Mouse (Mus musculus) C2C12 (cell line): ENCODE measurements around the gene Ugt1a10. TPM values are rescaled to one million over a fixed set of nuclear protein-coding genes. Genes with fewer than 3 reads are reported as not detected.

Experiments
- H3K27me3 ChIP-seq: one replicate; pipeline ENCODE4 v1.6.1; 2011; ENCODE audit not compliant: control insufficient read depth, insufficient read depth, insufficient read length
- H3K36me3 ChIP-seq: one replicate; pipeline ENCODE4 v1.6.1; 2011; ENCODE audit not compliant: control insufficient read depth, insufficient read depth
- H3K4me3 ChIP-seq: one replicate; pipeline ENCODE4 v1.5.1; 2011; ENCODE audit warnings: mild to moderate bottlenecking, control low read depth; ENCODE audit not compliant: poor library complexity, insufficient read depth, severe bottlenecking
- H3K79me2 ChIP-seq: one replicate; pipeline ENCODE4 v1.6.1; 2011; ENCODE audit not compliant: control insufficient read depth, insufficient read depth
- H3K79me3 ChIP-seq: one replicate; pipeline ENCODE4 v1.6.1; 2011; ENCODE audit warnings: low read depth, control low read depth
- H3ac ChIP-seq: one replicate; pipeline ENCODE3; 2011; ENCODE audit warnings: low read depth; ENCODE audit not compliant: control insufficient read depth, insufficient read length
- CEBPB ChIP-seq: IDR thresholded peaks from one replicate; pipeline ENCODE4 v1.6.1; 2011; ENCODE audit warnings: low read depth, mild to moderate bottlenecking, control low read depth, moderate library complexity
- CTCF ChIP-seq: IDR thresholded peaks from one replicate; pipeline ENCODE4 v1.5.1; 2011; ENCODE audit not compliant: control insufficient read depth, insufficient read depth, insufficient read length
- FOSL1 ChIP-seq: IDR thresholded peaks from one replicate; pipeline ENCODE4 v1.8.0; 2011; ENCODE audit warnings: mild to moderate bottlenecking, low read length; ENCODE audit not compliant: poor library complexity, insufficient read depth, severe bottlenecking
- MAX ChIP-seq: IDR thresholded peaks from one replicate; pipeline ENCODE4 v1.6.1; 2011; ENCODE audit warnings: mild to moderate bottlenecking, control low read depth
- MYOD1 ChIP-seq: IDR thresholded peaks from one replicate; pipeline ENCODE4 v1.6.1; 2011; ENCODE audit warnings: low read depth; ENCODE audit not compliant: control insufficient read depth, insufficient read length
- MYOG ChIP-seq: IDR thresholded peaks from one replicate; pipeline ENCODE4 v1.6.1; 2011; ENCODE audit not compliant: control insufficient read depth, insufficient read length; ENCODE audit errors: extremely low read depth
- USF1 ChIP-seq: IDR thresholded peaks from one replicate; pipeline ENCODE4 v1.6.1; 2011; ENCODE audit warnings: low read depth, mild to moderate bottlenecking, control low read depth, moderate library complexity
- polyA plus RNA-seq: library from polyadenylated mRNA; unstranded; fragments of >200 nt; fragmentation: generic; extraction: Trizol; gene quantifications from one replicate; pipeline ENCODE4 v1.2.1, GENCODE M21; 2012; ENCODE audit warnings: missing spikeins

Ugt1a10 gene
- polyA plus RNA-seq, 1 experiment: not detected

GRCm38 (mm10) chr1:88229566-88229965 lies 174.4 kb downstream of the Ugt1a10 start:
- H3K79me3 ChIP-seq: no peaks in the 10 kb centered on the region
- peaks cover 25% of the 10 kb centered on the region for H3K27me3 ChIP-seq
- H3K36me3 ChIP-seq: no peaks in the 10 kb centered on the region
- H3ac ChIP-seq: no peak overlapping the region
- TF ChIP-seq FOSL1 (no peak), USF1 (no peak), CTCF (no peak), CEBPB (no peak), MYOG (no peak), MYOD1 (no peak), MAX (no peak)
- H3K4me3 ChIP-seq: no peak overlapping the region
- no peaks in the 10 kb centered on the region for H3K79me2 ChIP-seq

DNA sequence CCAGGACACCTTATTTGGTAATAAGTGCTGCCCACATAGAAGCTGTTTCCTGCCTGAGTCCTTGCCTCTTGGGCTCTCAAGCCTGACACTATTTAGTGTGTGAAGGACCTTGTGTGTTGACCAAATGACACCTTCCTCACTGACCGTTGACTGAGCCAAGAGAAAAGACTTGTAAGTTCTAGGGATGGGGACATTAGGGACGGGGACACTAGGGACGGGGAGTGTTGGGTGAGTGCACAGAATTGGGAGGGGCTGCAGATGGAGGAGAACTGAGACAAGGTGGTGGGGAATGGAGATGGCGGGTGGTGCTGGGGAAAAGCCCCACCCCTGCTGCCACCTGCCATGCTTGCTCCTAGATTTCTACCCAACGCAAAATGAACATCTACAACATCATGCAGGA lies 174.8 kb downstream of the Ugt1a10 start:
- Histone ChIP-seq H3K27me3 (peaks cover 29% of the 10 kb centered on the region), H3K4me3 (no peak overlapping the region), H3K79me2 (no peaks in the 10 kb centered on the region), H3ac (no peak overlapping the region), H3K79me3 (no peaks in the 10 kb centered on the region), H3K36me3 (no peaks in the 10 kb centered on the region)
- TF ChIP-seq MAX (no peak), MYOG (no peak), CTCF (no peak), USF1 (no peak), MYOD1 (no peak), CEBPB (no peak), FOSL1 (no peak)

- Histone ChIP-seq H3K4me3 (no peak overlapping the region), H3K27me3 (peaks cover 33% of the 10 kb centered on the region), H3ac (no peak overlapping the region), H3K36me3 (no peaks in the 10 kb centered on the region), H3K79me2 (no peaks in the 10 kb centered on the region), H3K79me3 (no peaks in the 10 kb centered on the region)
- TF ChIP-seq USF1 (no peak), MAX (no peak), CEBPB (no peak), MYOD1 (no peak), FOSL1 (no peak)
These were observed 175.2 kb downstream of the Ugt1a10 start for GRCm38 (mm10) chr1:88230421-88230820.

- Histone ChIP-seq H3K79me2 (no peaks in the 10 kb centered on the region), H3ac (no peak overlapping the region)
- TF ChIP-seq MAX: no peak
- no peak for TF ChIP-seq MYOG
- no peak for TF ChIP-seq CTCF
- no peak for TF ChIP-seq MYOD1
- no peak for TF ChIP-seq USF1
- no peak for TF ChIP-seq FOSL1
- TF ChIP-seq CEBPB: no peak
These were observed 176.0 kb downstream of the Ugt1a10 start for GRCm38 (mm10) chr1:88230981-88231802.

GRCm38 (mm10) chr1:88231803-88232499 lies 176.8 kb downstream of the Ugt1a10 start:
- H3ac ChIP-seq: no peak overlapping the region
- no peak for TF ChIP-seq MYOD1
- no peak for TF ChIP-seq CTCF
- no peak for TF ChIP-seq MAX
- no peak for TF ChIP-seq CEBPB
- no peak overlapping the region for H3K4me3 ChIP-seq
- H3K79me3 ChIP-seq: no peaks in the 10 kb centered on the region
- no peaks in the 10 kb centered on the region for H3K36me3 ChIP-seq
- H3K79me2 ChIP-seq: no peaks in the 10 kb centered on the region
- peaks cover 43% of the 10 kb centered on the region for H3K27me3 ChIP-seq

More at GRCm38 (mm10) chr1:88230981-88231802, 176.0 kb downstream of the Ugt1a10 start:
- Histone ChIP-seq H3K4me3 (no peak overlapping the region), H3K36me3 (no peaks in the 10 kb centered on the region), H3K27me3 (peaks cover 37% of the 10 kb centered on the region), H3K79me3 (no peaks in the 10 kb centered on the region)
